Mouse (Mus musculus): Measurements from ENCODE around the gene 1600002K03Rik. TPM values are rescaled to one million over a fixed set of nuclear protein-coding genes. Genes with fewer than 3 reads are reported as not detected.

The 1600002K03Rik gene
- polyA plus RNA-seq (2015; fragmentation: Nextera tagmentation; extraction: Ambion mirVana) = 23.0 and 26.5 TPM in 2 replicates

GRCm38 (mm10) chr10:80172527-80173292, at the start of gene 1600002K03Rik:
TSS of gene 1600002K03Rik (plus strand) at chr10:80172944.

DNA sequence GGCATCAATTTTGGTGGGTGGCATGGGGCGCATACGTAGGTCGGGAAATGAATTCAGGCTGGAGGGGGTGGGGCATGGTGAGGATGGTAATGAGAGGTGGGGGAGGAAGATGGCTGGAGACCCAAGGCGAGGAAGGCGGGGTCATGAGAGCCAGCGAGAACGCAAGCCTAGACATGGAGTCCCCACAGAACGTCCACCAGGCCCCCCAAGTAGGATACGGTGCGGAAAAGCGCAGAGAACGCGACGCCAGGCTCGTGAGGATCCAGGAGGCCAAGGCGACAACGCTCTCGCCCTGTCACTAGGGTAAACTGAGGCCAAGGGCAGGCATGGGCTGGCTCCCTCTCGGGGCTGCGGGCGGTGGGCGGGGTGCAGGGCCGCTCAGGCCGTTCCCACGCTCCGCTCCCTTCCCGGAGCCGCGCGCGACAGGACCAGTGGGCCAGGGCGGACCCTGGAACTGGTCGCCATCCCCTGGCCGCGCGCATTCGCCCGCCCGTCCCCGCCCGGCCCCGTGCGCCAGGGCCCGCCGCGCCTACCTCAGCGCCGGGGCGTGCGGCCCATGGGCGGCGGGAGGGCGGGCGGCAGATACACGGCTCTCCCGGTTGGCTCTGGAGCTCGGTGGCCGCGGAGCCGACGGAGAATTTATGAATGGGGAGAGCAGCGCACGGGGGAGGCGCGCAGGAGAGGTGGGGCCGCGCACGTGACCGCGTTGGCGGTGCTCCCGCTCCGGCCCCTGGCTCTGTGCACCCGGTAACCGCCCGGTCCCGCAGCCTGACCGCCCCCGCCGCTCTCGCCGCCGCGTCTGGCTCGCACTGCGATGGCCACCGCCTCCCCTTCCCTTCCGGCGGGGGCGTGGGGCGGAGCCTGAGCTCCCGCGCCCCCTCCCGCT, 33.9 kb upstream of the 1600002K03Rik start, which contains the start of gene Atp5d:
TSS of gene Atp5d (plus strand) at position 80 of the 886 bp plus-strand sequence.

GRCm38 (mm10) chr10:80140666-80141035, 32.1 kb upstream of the 1600002K03Rik start, which contains the start of gene Cbarp:
TSS of gene Cbarp (minus strand) at chr10:80140835.

DNA sequence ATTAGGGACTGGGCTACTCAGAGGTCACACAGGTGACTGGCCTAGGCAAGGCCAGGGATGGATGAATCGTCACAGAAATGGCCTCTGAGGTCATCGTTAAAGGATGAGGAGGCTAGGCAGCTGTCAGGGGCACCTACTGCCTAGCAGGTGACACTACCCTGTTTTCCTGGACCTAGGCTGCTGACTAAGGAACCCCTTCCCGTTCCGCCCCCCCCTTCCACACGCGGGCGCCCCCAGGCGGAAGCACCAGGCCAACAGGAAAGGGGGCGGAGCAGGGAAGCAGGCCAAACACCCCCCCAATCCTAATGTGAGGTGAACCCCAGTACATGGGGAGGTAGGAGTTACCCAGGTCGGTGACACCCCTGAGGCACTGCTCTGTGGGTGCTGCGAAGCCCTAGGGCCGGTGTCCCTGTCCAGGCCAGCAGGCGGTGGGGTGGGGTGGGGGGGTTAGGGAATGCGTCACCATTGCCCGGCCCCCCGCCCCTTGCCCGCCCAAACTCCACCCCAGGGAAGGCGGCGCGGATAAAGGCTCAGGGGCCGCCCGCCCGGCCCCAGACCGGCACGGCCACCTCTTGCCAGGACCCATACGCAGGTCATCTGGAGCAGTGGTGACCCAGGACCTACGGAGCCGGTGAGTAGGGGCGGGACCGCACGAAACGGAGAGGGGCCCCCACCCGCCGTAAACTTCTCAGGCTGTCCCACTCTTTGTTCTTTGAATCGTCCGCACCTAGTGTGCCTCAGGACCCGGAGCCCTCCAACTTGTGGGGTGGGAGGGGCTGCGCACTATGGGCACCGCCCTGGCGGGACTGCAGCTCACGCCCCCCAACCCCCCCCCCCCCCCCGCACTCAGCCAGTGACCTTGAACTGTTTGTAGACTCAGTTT, 24.8 kb upstream of the 1600002K03Rik start, which contains the start of gene Midn:
TSS of gene Midn (plus strand) at position 554 of the 883 bp plus-strand sequence.

DNA sequence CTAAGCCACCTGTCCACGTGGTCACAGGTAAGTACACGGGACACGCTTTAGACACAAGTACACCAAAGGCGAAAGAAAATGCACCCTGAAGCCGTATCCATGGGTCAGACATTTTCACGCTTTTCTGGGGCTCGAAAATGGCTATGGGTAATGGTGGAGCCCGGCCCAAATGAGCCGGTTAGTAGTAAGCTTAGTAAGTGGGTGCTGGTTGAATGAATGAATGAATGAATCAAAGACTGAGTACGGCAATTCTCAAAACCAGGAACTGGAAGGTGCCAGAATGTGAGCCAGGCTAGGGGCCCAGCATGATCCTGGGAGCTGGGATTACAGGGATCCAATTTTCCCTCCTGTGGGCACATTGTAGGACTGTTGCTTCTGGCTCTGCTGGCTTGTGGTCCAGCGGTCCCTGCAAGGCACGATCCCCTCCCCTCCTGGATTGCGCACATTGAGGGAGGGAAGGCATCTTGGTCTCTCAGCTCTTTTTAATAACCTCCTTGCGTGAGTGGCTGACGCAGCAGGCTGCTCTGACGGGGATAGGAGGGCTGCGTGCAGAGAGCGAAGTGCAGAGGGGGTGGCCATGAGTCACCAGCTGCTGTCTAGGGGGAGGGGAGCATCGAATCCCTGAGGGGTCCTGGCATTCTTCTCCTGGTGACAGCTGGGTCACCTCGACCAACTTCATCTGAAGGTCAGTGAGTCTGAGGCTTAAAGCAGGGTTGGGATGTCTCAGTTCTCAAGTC, 7.2 kb upstream of the 1600002K03Rik start, which contains the start of gene Cirbp:
TSS of gene Cirbp (plus strand) at position 594 of the 737 bp plus-strand sequence.

GRCm38 (mm10) chr10:80179068-80180051, 6.6 kb downstream of the 1600002K03Rik start, which contains the start of gene Efna2:
TSS of gene Efna2 (plus strand) at chr10:80179482.

Other genes with a start within 250 kb of the 1600002K03Rik start
- gene Arid3a, start 245.9 kb upstream of the 1600002K03Rik start, polyA plus RNA-seq (2015; fragmentation: Nextera tagmentation; extraction: Ambion mirVana) = 1.7 and 2.8 TPM in 2 replicates
- 53.4 and 76.1 TPM in 2 replicates for gene Wdr18, start 212.8 kb upstream of the 1600002K03Rik start, polyA plus RNA-seq (2015; fragmentation: Nextera tagmentation; extraction: Ambion mirVana)
- gene Grin3b, start 202.2 kb upstream of the 1600002K03Rik start, polyA plus RNA-seq (2015; fragmentation: Nextera tagmentation; extraction: Ambion mirVana) = 0.11 and 0.16 TPM in 2 replicates
- 19.3 and 25.0 TPM in 2 replicates for gene Tmem259, start 188.6 kb upstream of the 1600002K03Rik start, polyA plus RNA-seq (2015; fragmentation: Nextera tagmentation; extraction: Ambion mirVana)
- gene Cnn2, start 184.4 kb upstream of the 1600002K03Rik start, polyA plus RNA-seq (2015; fragmentation: Nextera tagmentation; extraction: Ambion mirVana) = 57.9 and 65.3 TPM in 2 replicates
- gene Abca7, start 176.4 kb upstream of the 1600002K03Rik start, polyA plus RNA-seq (2015; fragmentation: Nextera tagmentation; extraction: Ambion mirVana) = 5.5 and 5.7 TPM in 2 replicates
- gene Arhgap45, start 156.3 kb upstream of the 1600002K03Rik start, polyA plus RNA-seq (2015; fragmentation: Nextera tagmentation; extraction: Ambion mirVana) = 4.9 and 6.0 TPM in 2 replicates
- 156 and 175 TPM in 2 replicates for gene Polr2e, start 133.1 kb upstream of the 1600002K03Rik start, polyA plus RNA-seq (2015; fragmentation: Nextera tagmentation; extraction: Ambion mirVana)
- 1,645 and 2,206 TPM in 2 replicates for gene Gpx4, start 125.8 kb upstream of the 1600002K03Rik start, polyA plus RNA-seq (2015; fragmentation: Nextera tagmentation; extraction: Ambion mirVana)
- 7.0 and 17.7 TPM in 2 replicates for gene Sbno2, start 67.4 kb upstream of the 1600002K03Rik start, polyA plus RNA-seq (2015; fragmentation: Nextera tagmentation; extraction: Ambion mirVana)
- gene Stk11, start 57.1 kb upstream of the 1600002K03Rik start, polyA plus RNA-seq (2015; fragmentation: Nextera tagmentation; extraction: Ambion mirVana) = 10.7 and 13.5 TPM in 2 replicates
- gene Atp5d, start 34.3 kb upstream of the 1600002K03Rik start, polyA plus RNA-seq (2015; fragmentation: Nextera tagmentation; extraction: Ambion mirVana) = 381 and 502 TPM in 2 replicates
- 9.5 and 12.7 TPM in 2 replicates for gene Cbarp, start 32.1 kb upstream of the 1600002K03Rik start, polyA plus RNA-seq (2015; fragmentation: Nextera tagmentation; extraction: Ambion mirVana)
- gene Midn, start 24.7 kb upstream of the 1600002K03Rik start, polyA plus RNA-seq (2015; fragmentation: Nextera tagmentation; extraction: Ambion mirVana) = 9.1 and 14.6 TPM in 2 replicates
- gene Cirbp, start 7.0 kb upstream of the 1600002K03Rik start, polyA plus RNA-seq (2015; fragmentation: Nextera tagmentation; extraction: Ambion mirVana) = 298 and 357 TPM in 2 replicates
- 13.9 and 14.2 TPM in 2 replicates for gene Efna2, start 6.5 kb downstream of the 1600002K03Rik start, polyA plus RNA-seq (2015; fragmentation: Nextera tagmentation; extraction: Ambion mirVana)
- gene Mum1, start 53.5 kb downstream of the 1600002K03Rik start, polyA plus RNA-seq (2015; fragmentation: Nextera tagmentation; extraction: Ambion mirVana) = 26.2 TPM in 2 replicates
- 325 and 379 TPM in 2 replicates for gene Ndufs7, start 76.2 kb downstream of the 1600002K03Rik start, polyA plus RNA-seq (2015; fragmentation: Nextera tagmentation; extraction: Ambion mirVana)
- 79.8 and 194 TPM in 2 replicates for gene Gamt, start 88.1 kb downstream of the 1600002K03Rik start, polyA plus RNA-seq (2015; fragmentation: Nextera tagmentation; extraction: Ambion mirVana)
- gene Dazap1, start 88.5 kb downstream of the 1600002K03Rik start, polyA plus RNA-seq (2015; fragmentation: Nextera tagmentation; extraction: Ambion mirVana) = 25.3 and 33.2 TPM in 2 replicates
- gene Rps15, start 119.5 kb downstream of the 1600002K03Rik start, polyA plus RNA-seq (2015; fragmentation: Nextera tagmentation; extraction: Ambion mirVana) = 722 and 992 TPM in 2 replicates
- 5.2 and 14.1 TPM in 2 replicates for gene Apc2, start 123.0 kb downstream of the 1600002K03Rik start, polyA plus RNA-seq (2015; fragmentation: Nextera tagmentation; extraction: Ambion mirVana)
- gene 2310011J03Rik, start 147.6 kb downstream of the 1600002K03Rik start, polyA plus RNA-seq (2015; fragmentation: Nextera tagmentation; extraction: Ambion mirVana) = 57.7 and 64.6 TPM in 2 replicates
- 3.2 and 3.3 TPM in 2 replicates for gene Pcsk4, start 156.6 kb downstream of the 1600002K03Rik start, polyA plus RNA-seq (2015; fragmentation: Nextera tagmentation; extraction: Ambion mirVana)
- gene Reep6, start 157.0 kb downstream of the 1600002K03Rik start, polyA plus RNA-seq (2015; fragmentation: Nextera tagmentation; extraction: Ambion mirVana) = 5.7 and 5.9 TPM in 2 replicates
- gene Adamtsl5, start 175.5 kb downstream of the 1600002K03Rik start, polyA plus RNA-seq (2015; fragmentation: Nextera tagmentation; extraction: Ambion mirVana) = 24.9 and 42.4 TPM in 2 replicates
- gene Plk5, start 183.5 kb downstream of the 1600002K03Rik start, polyA plus RNA-seq (2015; fragmentation: Nextera tagmentation; extraction: Ambion mirVana) = 0.26 TPM in 1 of 2 replicates, not detected in the other
- gene Mex3d, start 214.7 kb downstream of the 1600002K03Rik start, polyA plus RNA-seq (2015; fragmentation: Nextera tagmentation; extraction: Ambion mirVana) = 6.5 and 7.7 TPM in 2 replicates
- 90.1 and 97.9 TPM in 2 replicates for gene Mbd3, start 226.6 kb downstream of the 1600002K03Rik start, polyA plus RNA-seq (2015; fragmentation: Nextera tagmentation; extraction: Ambion mirVana)
- 1,129 and 1,245 TPM in 2 replicates for gene Uqcr11, start 233.9 kb downstream of the 1600002K03Rik start, polyA plus RNA-seq (2015; fragmentation: Nextera tagmentation; extraction: Ambion mirVana)

All from adrenal gland, postnatal 0 days (tissue).